Mouse (Mus musculus): ENCODE measurements around the gene Tm9sf4.

GRCm38 (mm10) chr2:153218516-153218915, 57.4 kb downstream of the Tm9sf4 start:
- TF ChIP-seq CTCF (conservative IDR thresholded peaks at IDR 0.05; ENCODE audit: low read length) = no peak
- TF ChIP-seq POU5F1 (IDR thresholded peaks at IDR 0.05; ENCODE audit: borderline replicate concordance, low read length) = no peak
- TF ChIP-seq NANOG (IDR thresholded peaks at IDR 0.05; ENCODE audit: borderline replicate concordance, low read length) = no peak

Data from E14TG2a.4 (cell line).